Mouse (Mus musculus): ENCODE measurements around the gene Top2b. TPM values are rescaled to one million over a fixed set of nuclear protein-coding genes. Genes with fewer than 3 reads are reported as not detected.

The Top2b gene
- polyA plus RNA-seq, 1 experiment from 2014 or later = 122 TPM

- Histone ChIP-seq H3K27me3 (no peaks in the 10 kb centered on the region), H3K36me3 (ENCODE audit: poor library complexity, severe bottlenecking) (no peaks in the 10 kb centered on the region), H3K9ac (peak overlapping the region; percentile 76), H3K9me3 (replicated peaks) (no peaks in the 10 kb centered on the region), H3K4me1 (peaks cover 29% of the 10 kb centered on the region), H3K4me3 (peak overlapping the region; percentile 96), H3K4me2 (peak overlapping the region; percentile 73), H3K27ac (peak overlapping the region; percentile 99)
- WGBS = under 1% methylated on average over 21 of the region's 32 CpGs
- peak; percentile 78 for ATAC-seq
Observed at GRCm38 (mm10) chr14:16364161-16364831, 683 bp upstream of the Top2b start.

GRCm38 (mm10) chr14:16365362-16366173 is 589 bp downstream of the Top2b start:
- Histone ChIP-seq H3K4me2 (peak overlapping the region; percentile 80), H3K36me3 (ENCODE audit: poor library complexity, severe bottlenecking) (peaks cover 3% of the 10 kb centered on the region), H3K9me3 (replicated peaks) (no peaks in the 10 kb centered on the region), H3K9ac (peak overlapping the region; percentile 99), H3K4me3 (peak overlapping the region; percentile 96), H3K27me3 (no peaks in the 10 kb centered on the region), H3K4me1 (peaks cover 32% of the 10 kb centered on the region), H3K27ac (peak overlapping the region; percentile 99)
- peak; percentile 66 for ATAC-seq
- WGBS = under 1% methylated on average over 79 of the region's 87 CpGs

- H3K9ac ChIP-seq = peak overlapping the region; percentile 99
- no peak; the same call in 1 of the 2 replicates for ATAC-seq
- H3K36me3 ChIP-seq (ENCODE audit: poor library complexity, severe bottlenecking) = peaks cover 4% of the 10 kb centered on the region
- no peaks in the 10 kb centered on the region for H3K9me3 ChIP-seq (replicated peaks)
- H3K27ac ChIP-seq = peak overlapping the region; percentile 99
- H3K4me1 ChIP-seq = peaks cover 32% of the 10 kb centered on the region
- 15% methylated on average over 16 of the region's 16 CpGs for WGBS
- H3K27me3 ChIP-seq = no peaks in the 10 kb centered on the region
- H3K4me3 ChIP-seq = peak overlapping the region; percentile 96
- H3K4me2 ChIP-seq = peak overlapping the region; percentile 80
Observed at GRCm38 (mm10) chr14:16366174-16366889, 1.4 kb downstream of the Top2b start.

GRCm38 (mm10) chr14:16366986-16367385 is 2.0 kb downstream of the Top2b start:
- H3K27me3 ChIP-seq = no peaks in the 10 kb centered on the region
- H3K9me3 ChIP-seq (replicated peaks) = no peaks in the 10 kb centered on the region
- H3K4me1 ChIP-seq = peaks cover 35% of the 10 kb centered on the region
- ATAC-seq = no peak
- H3K36me3 ChIP-seq (ENCODE audit: poor library complexity, severe bottlenecking) = peaks cover 4% of the 10 kb centered on the region
- no peak overlapping the region for H3K27ac ChIP-seq
- peak overlapping the region; percentile 96 for H3K4me3 ChIP-seq
- peak overlapping the region; percentile 80 for H3K4me2 ChIP-seq
- WGBS = 44% methylated on average over 2 of the region's 2 CpGs
- H3K9ac ChIP-seq = peak overlapping the region; percentile 99

- H3K4me2 ChIP-seq = no peak overlapping the region
- no peak for ATAC-seq
- H3K4me1 ChIP-seq = peaks cover 34% of the 10 kb centered on the region
- H3K9ac ChIP-seq = no peak overlapping the region
- peaks cover 4% of the 10 kb centered on the region for H3K36me3 ChIP-seq (ENCODE audit: poor library complexity, severe bottlenecking)
- H3K9me3 ChIP-seq (replicated peaks) = no peaks in the 10 kb centered on the region
- H3K27ac ChIP-seq = no peak overlapping the region
- H3K27me3 ChIP-seq = no peaks in the 10 kb centered on the region
- no peak overlapping the region for H3K4me3 ChIP-seq
Observed at GRCm38 (mm10) chr14:16372761-16373160, 7.8 kb downstream of the Top2b start.

- H3K4me2 ChIP-seq = no peak overlapping the region
- no peaks in the 10 kb centered on the region for H3K9me3 ChIP-seq (replicated peaks)
- H3K27ac ChIP-seq = no peak overlapping the region
- H3K4me3 ChIP-seq = no peak overlapping the region
- H3K27me3 ChIP-seq = no peaks in the 10 kb centered on the region
- peaks cover 35% of the 10 kb centered on the region for H3K4me1 ChIP-seq
- no peak overlapping the region for H3K9ac ChIP-seq
- no peak for ATAC-seq
- peaks cover 4% of the 10 kb centered on the region for H3K36me3 ChIP-seq (ENCODE audit: poor library complexity, severe bottlenecking)
Observed at GRCm38 (mm10) chr14:16373190-16373589, 8.2 kb downstream of the Top2b start.

GRCm38 (mm10) chr14:16379917-16380570 is 15.1 kb downstream of the Top2b start:
- Histone ChIP-seq H3K36me3 (ENCODE audit: poor library complexity, severe bottlenecking) (peaks cover 3% of the 10 kb centered on the region; the same call in 1 of the 2 replicates), H3K27ac (peak overlapping the region; percentile 78), H3K4me3 (no peak overlapping the region), H3K4me2 (no peak overlapping the region), H3K9ac (no peak overlapping the region), H3K27me3 (no peaks in the 10 kb centered on the region), H3K4me1 (peaks cover 14% of the 10 kb centered on the region), H3K9me3 (replicated peaks) (no peaks in the 10 kb centered on the region)
- peak; percentile 91 for ATAC-seq
- 0% methylated on average over 2 of the region's 2 CpGs for WGBS

GRCm38 (mm10) chr14:16384783-16385182 is 19.8 kb downstream of the Top2b start:
- Histone ChIP-seq H3K27me3 (no peaks in the 10 kb centered on the region), H3K9ac (no peak overlapping the region), H3K4me2 (no peak overlapping the region), H3K4me1 (peaks cover 6% of the 10 kb centered on the region), H3K9me3 (replicated peaks) (no peaks in the 10 kb centered on the region), H3K36me3 (ENCODE audit: poor library complexity, severe bottlenecking) (peaks cover 10% of the 10 kb centered on the region), H3K27ac (no peak overlapping the region), H3K4me3 (no peak overlapping the region)
- WGBS = 79% methylated on average over 1 of the region's 1 CpGs
- ATAC-seq = no peak

- ATAC-seq = no peak
- 96% methylated on average over 4 of the region's 4 CpGs for WGBS
- H3K4me3 ChIP-seq = no peak overlapping the region
Observed at GRCm38 (mm10) chr14:16405187-16405586, 40.2 kb downstream of the Top2b start.

GRCm38 (mm10) chr14:16414163-16414562 is 49.2 kb downstream of the Top2b start:
- H3K9me3 ChIP-seq (replicated peaks) = no peaks in the 10 kb centered on the region
- H3K27ac ChIP-seq = no peak overlapping the region
- H3K9ac ChIP-seq = no peak overlapping the region
- no peak overlapping the region for H3K4me2 ChIP-seq
- WGBS = 74% methylated on average over 4 of the region's 4 CpGs
- H3K27me3 ChIP-seq = no peaks in the 10 kb centered on the region
- H3K4me1 ChIP-seq = no peaks in the 10 kb centered on the region
- peak; percentile 66 for ATAC-seq
- no peak overlapping the region for H3K4me3 ChIP-seq
- peaks cover 49% of the 10 kb centered on the region for H3K36me3 ChIP-seq (ENCODE audit: poor library complexity, severe bottlenecking)

More at GRCm38 (mm10) chr14:16405187-16405586, 40.2 kb downstream of the Top2b start:
- no peak overlapping the region for H3K27ac ChIP-seq
- no peaks in the 10 kb centered on the region for H3K27me3 ChIP-seq
- H3K4me1 ChIP-seq = no peaks in the 10 kb centered on the region
- no peaks in the 10 kb centered on the region for H3K9me3 ChIP-seq (replicated peaks)
- no peak overlapping the region for H3K9ac ChIP-seq
- H3K36me3 ChIP-seq (ENCODE audit: poor library complexity, severe bottlenecking) = peaks cover 48% of the 10 kb centered on the region
- no peak overlapping the region for H3K4me2 ChIP-seq

- Histone ChIP-seq H3K4me3 (no peak overlapping the region), H3K9ac (no peak overlapping the region), H3K27me3 (no peaks in the 10 kb centered on the region), H3K9me3 (replicated peaks) (no peaks in the 10 kb centered on the region), H3K4me2 (no peak overlapping the region), H3K27ac (no peak overlapping the region), H3K4me1 (no peaks in the 10 kb centered on the region), H3K36me3 (ENCODE audit: poor library complexity, severe bottlenecking) (peaks cover 63% of the 10 kb centered on the region)
- WGBS = 85% methylated on average over 4 of the region's 4 CpGs
- ATAC-seq = no peak
Observed at GRCm38 (mm10) chr14:16427569-16427968, 62.6 kb downstream of the Top2b start.
